Comparison of ENCODE assay signal across 8 mouse cellular contexts in genomic region chr5:134176169-134176881, GRCm38 (mm10). TPM values are rescaled to one million over a fixed set of nuclear protein-coding genes. Genes with fewer than 3 reads are reported as not detected.
DNase-seq lines count a peak whose midpoint lies in the region; ATAC-seq lines count a peak whose summit lies in the region.

Gene Rcc1l, minus strand, starts transcription at chr5:134176774.

- peak; percentile 94 for DNase-seq in R1 (ENCODE audit: low read depth, low spot score)
- DNase-seq in cerebellum, postnatal 36 days: peak; percentile 81 to 86
- DNase-seq in gastrocnemius, adult 18-20 months (ENCODE audit: low spot score): peak; percentile 87
- DNase-seq in left cerebral cortex, adult 18-20 months (ENCODE audit: low spot score in 2 of 2): peak; percentile 82 to 89
- peak; percentile 87 for DNase-seq in right cerebral cortex, adult 18-20 months
- DNase-seq in urinary bladder, postnatal 10 days (ENCODE audit: low spot score): peak; percentile 38

- peaks cover 34% of the 10 kb centered on the region for H3K79me2 ChIP-seq in macrophage (ENCODE audit: inconsistent target)

- ATAC-seq in hindbrain, embryonic 16.5 days: peak; percentile 88

- peak within 1 kb of the TSS; percentile 70 for H3K4me2 ChIP-seq in hindbrain, embryonic 16.5 days (ENCODE audit: low read length)

- peak within 1 kb of the TSS; percentile 83 for H3K27ac ChIP-seq in hindbrain, embryonic 16.5 days (ENCODE audit: low read depth, low read length)
- H3K27ac ChIP-seq in macrophage: peak within 1 kb of the TSS; percentile 48

- H3K4me3 ChIP-seq in hindbrain, embryonic 16.5 days (ENCODE audit: low read length): peak within 1 kb of the TSS; percentile 98
- H3K4me3 ChIP-seq in macrophage (ENCODE audit: inconsistent target): peak within 1 kb of the TSS; percentile 70

- H3K9ac ChIP-seq in hindbrain, embryonic 16.5 days (ENCODE audit: low read depth, low read length): peak within 1 kb of the TSS; percentile 75

- no peaks in the 10 kb centered on the region for H3K27me3 ChIP-seq in hindbrain, embryonic 16.5 days (replicated peaks; ENCODE audit: control insufficient read depth, insufficient read depth, low read length)

- H3K36me3 ChIP-seq in hindbrain, embryonic 16.5 days (ENCODE audit: control insufficient read depth, insufficient read depth, low read length): 0 out of 2 replicates have a peak, but pooled peaks cover 2% of the 10 kb centered on the region
- H3K36me3 ChIP-seq in macrophage (ENCODE audit: inconsistent target): no peaks in the 10 kb centered on the region

- no peaks in the 10 kb centered on the region for H3K9me3 ChIP-seq in hindbrain, embryonic 16.5 days (ENCODE audit: control insufficient read depth, low read length)

- WGBS in hindbrain, embryonic 16.5 days: under 1% methylated on average over 59 of the region's 72 CpGs
- WGBS in macrophage (ENCODE audit: missing documents): under 1% methylated on average over 70 of the region's 72 CpGs

- peaks cover 6% of the 10 kb centered on the region for H3K4me1 ChIP-seq in hindbrain, embryonic 16.5 days (ENCODE audit: control insufficient read depth, insufficient read depth, low read depth, low read length)

RNA-seq across cellular contexts. Expression of gene Rcc1l, which starts in this region (rescaled TPM):
- total RNA-seq in gastrocnemius, adult 18-20 months (2021): 10 to 100 TPM; 22.7 to 25.2 TPM
- 21.3 TPM in 2 replicates for polyA plus RNA-seq in hindbrain, embryonic 16.5 days (2015; fragmentation: Nextera tagmentation; extraction: Ambion mirVana)
- 10 to 100 TPM; 14.1 to 15.7 TPM for total RNA-seq in left cerebral cortex, adult 18-20 months (2021)
- 10 to 100 TPM in 25 of 26 experiments, 1 to 10 TPM in 1; 9.0 to 36.1 (median 22.6) TPM for total RNA-seq in macrophage (2018; cell fraction: chromatin; rRNA removed)
- 1 to 10 TPM; 3.8 to 9.3 (median 7.0) TPM for total RNA-seq in macrophage (2018; cell fraction: cytosol; rRNA removed)
- total RNA-seq in macrophage (2018; cell fraction: nucleus; rRNA removed): 10 to 100 TPM in 18 of 26 experiments, 1 to 10 TPM in 8; 5.4 to 23.2 (median 12.1) TPM
- 3.1 to 12.7 TPM (median 6.8 TPM) in 3 replicates for polyA plus RNA-seq in macrophage (2018)

Comparison
In these comparisons a context has a peak if more than half of its experiments do, and no peak if none do; other contexts are left out.
1. Peak in every context shown above with its lines: DNase-seq, ATAC-seq, H3K4me3 ChIP-seq and H3K27ac ChIP-seq.
2. DNase-seq: peak in every context shown above with its lines; median percentile 94 in R1; 87 in gastrocnemius, adult 18-20 months; 87 in right cerebral cortex, adult 18-20 months; 86 in left cerebral cortex, adult 18-20 months; 84 in cerebellum, postnatal 36 days; 38 in urinary bladder, postnatal 10 days.